In the genomic region with DNA sequence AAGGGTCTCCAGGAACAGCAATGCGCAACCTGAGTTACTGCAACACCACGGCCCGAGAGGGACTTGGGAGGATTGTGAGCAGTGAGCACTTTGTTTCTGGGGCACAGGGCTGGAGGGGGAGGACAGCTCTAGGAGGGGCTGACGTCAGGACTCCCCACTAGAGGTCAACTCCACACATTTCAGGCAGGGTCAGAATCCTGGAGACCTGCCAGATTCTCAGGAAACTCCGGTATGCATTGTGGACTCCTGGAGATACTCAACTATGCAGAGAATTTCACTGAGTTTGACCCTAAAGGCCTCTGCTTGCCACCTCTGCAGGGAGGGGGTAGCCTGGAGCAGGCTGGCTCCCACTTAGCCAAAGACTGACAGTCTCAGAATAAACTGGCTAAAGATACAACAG, we compare ENCODE assay signal across 8 mouse cellular contexts.
DNase-seq lines count a peak whose midpoint lies in the region; ATAC-seq lines count a peak whose summit lies in the region.
"Had no signal": no experiment of that assay in that cellular context is flagged by ENCODE, and none has a peak within 500 bp of the region (broad histone marks: within the 10 kb centered on the region; RNA-seq: fewer than 3 reads in every experiment).

No protein-coding gene starts in this region.

- peak; percentile 1 for DNase-seq in lung, postnatal 36 days
- no peak for DNase-seq in lung, postnatal 10 days
- peak; percentile 40 for DNase-seq in retina, embryonic 14.5 days (ENCODE audit: low spot score)
- DNase-seq in spleen, adult 18-20 months: no peak
- DNase-seq in gastrocnemius, postnatal 36 days: no peak
- DNase-seq: cerebellum, postnatal 10 days had no signal

- no peak overlapping the region for H3K4me2 ChIP-seq in embryonic facial prominence, embryonic 15.5 days (replicated peaks)
- no peak overlapping the region for H3K4me2 ChIP-seq in kidney, embryonic 14.5 days (replicated peaks; ENCODE audit: low read depth, low read length)

- H3K36me3 ChIP-seq in embryonic facial prominence, embryonic 15.5 days: no peaks in the 10 kb centered on the region
- H3K36me3 ChIP-seq in kidney, embryonic 14.5 days (ENCODE audit: control insufficient read depth, insufficient read depth, low read length): no peaks in the 10 kb centered on the region

- H3K4me3 ChIP-seq in embryonic facial prominence, embryonic 15.5 days (replicated peaks): no peak overlapping the region
- H3K4me3 ChIP-seq in kidney, embryonic 14.5 days (ENCODE audit: low read length): no peak overlapping the region

- no peaks in the 10 kb centered on the region for H3K9me3 ChIP-seq in embryonic facial prominence, embryonic 15.5 days (replicated peaks)
- H3K9me3 ChIP-seq in kidney, embryonic 14.5 days (ENCODE audit: control insufficient read depth, low read length): no peaks in the 10 kb centered on the region

- no peaks in the 10 kb centered on the region for H3K27me3 ChIP-seq in embryonic facial prominence, embryonic 15.5 days
- H3K27me3 ChIP-seq in kidney, embryonic 14.5 days (ENCODE audit: control insufficient read depth, insufficient read depth, low read length): no peaks in the 10 kb centered on the region

- ATAC-seq in embryonic facial prominence, embryonic 15.5 days (ENCODE audit: insufficient number of reproducible peaks, low FRiP score, low TSS enrichment, low read depth): peak; percentile 39; the same call in 1 of the 2 replicates
- ATAC-seq in kidney, embryonic 14.5 days (ENCODE audit: low FRiP score, low TSS enrichment): peak; percentile 64

- H3K27ac ChIP-seq in embryonic facial prominence, embryonic 15.5 days (replicated peaks): no peak overlapping the region
- H3K27ac ChIP-seq in kidney, embryonic 14.5 days (ENCODE audit: low read depth, low read length): no peak overlapping the region

- intact Hi-C loops in gastrocnemius, postnatal 36 days (cut with DNase I): no loop called here

- H3K9ac ChIP-seq in embryonic facial prominence, embryonic 15.5 days: no peak overlapping the region
- H3K9ac ChIP-seq in kidney, embryonic 14.5 days (ENCODE audit: low read depth, low read length): no peak overlapping the region

- 36% methylated on average over 5 of the region's 5 CpGs for WGBS in embryonic facial prominence, embryonic 15.5 days
- 38% methylated on average over 5 of the region's 5 CpGs for WGBS in kidney, embryonic 14.5 days

- H3K4me1 ChIP-seq in embryonic facial prominence, embryonic 15.5 days: 0 out of 2 replicates have a peak, but pooled peaks cover 10% of the 10 kb centered on the region
- peaks cover 21% of the 10 kb centered on the region for H3K4me1 ChIP-seq in kidney, embryonic 14.5 days (ENCODE audit: control insufficient read depth, insufficient read depth, low read length)

Comparison
In these comparisons a context has a peak if more than half of its experiments do, and no peak if none do; other contexts are left out.
1. DNase-seq: peak in lung, postnatal 36 days (single experiment) and retina, embryonic 14.5 days (single experiment); none in lung, postnatal 10 days (single experiment), spleen, adult 18-20 months (0 of 2) and gastrocnemius, postnatal 36 days (0 of 2).